Mouse (Mus musculus): Measurements from ENCODE around the gene Slc27a1. TPM values are rescaled to one million over a fixed set of nuclear protein-coding genes. Genes with fewer than 3 reads are reported as not detected.

The Slc27a1 gene
- polyA plus RNA-seq, 1 experiment, result 146 TPM

DNA sequence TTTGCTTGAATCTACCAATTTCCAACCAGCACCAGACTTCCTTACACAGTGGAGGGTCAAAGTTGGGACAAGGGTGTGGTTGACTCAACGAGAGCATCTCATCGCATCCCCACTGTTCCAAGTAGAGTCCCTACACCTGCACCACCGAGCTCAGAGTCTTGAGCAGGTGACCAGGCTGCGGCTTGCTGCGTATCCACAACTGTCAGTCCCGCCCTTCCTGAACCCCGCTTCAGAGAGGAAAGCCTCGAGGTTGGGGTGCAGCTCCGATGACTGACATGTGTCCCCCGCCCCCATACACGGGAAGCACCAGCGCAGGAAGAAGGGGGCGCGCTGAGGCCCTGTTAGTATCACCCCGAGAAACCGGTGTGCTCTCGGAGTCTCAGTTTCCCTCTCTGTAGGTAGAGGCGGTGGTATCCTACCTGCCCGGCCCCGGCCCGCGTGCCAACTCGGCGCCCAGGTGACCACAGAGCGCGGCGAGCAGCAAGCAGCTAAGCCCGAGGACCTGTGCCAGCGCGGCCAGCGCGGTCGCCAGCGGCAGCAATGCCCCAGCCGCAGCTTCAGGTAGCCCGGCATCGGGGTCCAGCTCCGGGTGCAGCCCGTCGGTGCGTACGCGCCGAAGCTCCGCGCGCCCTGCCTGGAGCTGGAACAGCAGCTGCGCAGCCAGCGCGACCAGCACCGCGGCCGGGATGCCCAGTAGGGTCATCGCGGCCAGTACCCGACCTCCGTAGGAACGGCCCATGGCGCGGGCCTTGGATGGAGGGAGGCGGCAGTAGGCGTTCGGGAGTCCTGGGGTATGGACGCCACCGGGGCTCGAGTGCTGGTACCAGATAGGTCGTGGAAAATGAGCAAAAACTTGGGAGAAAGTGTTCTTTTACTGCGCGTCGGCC, 10.4 kb upstream of the Slc27a1 start, which contains the start of gene Tmem221:
Gene Tmem221 (minus strand): TSS at position 801 of the 887 bp plus-strand sequence.
- DNase-seq, result no peak
- Histone ChIP-seq H3K4me3 (ENCODE audit: insufficient read depth, low read depth, low read length) (peak within 1 kb of the TSS; percentile 62), H3K36me3 (ENCODE audit: control insufficient read depth, insufficient read depth, low read length) (no peaks in the 10 kb centered on the region), H3K4me1 (ENCODE audit: control insufficient read depth, insufficient read depth, low read length) (peaks cover 2% of the 10 kb centered on the region; the same call in 1 of the 2 replicates), H3K27ac (ENCODE audit: insufficient read depth, low read depth, low read length) (0 out of 2 replicates have a peak within 1 kb of the TSS, but pooled peaks have one; percentile 15), H3K27me3 (replicated peaks; ENCODE audit: control insufficient read depth, insufficient read depth, low read length) (no peaks in the 10 kb centered on the region)
- no peak for TF ChIP-seq POLR2A (IDR thresholded peaks at IDR 0.05; ENCODE audit: low read depth, low read length)
- no peak for TF ChIP-seq CTCF (conservative IDR thresholded peaks at IDR 0.05; ENCODE audit: insufficient read depth, insufficient read length, low read depth, low read length)
- WGBS, result 6% methylated on average over 70 of the region's 70 CpGs

DNA sequence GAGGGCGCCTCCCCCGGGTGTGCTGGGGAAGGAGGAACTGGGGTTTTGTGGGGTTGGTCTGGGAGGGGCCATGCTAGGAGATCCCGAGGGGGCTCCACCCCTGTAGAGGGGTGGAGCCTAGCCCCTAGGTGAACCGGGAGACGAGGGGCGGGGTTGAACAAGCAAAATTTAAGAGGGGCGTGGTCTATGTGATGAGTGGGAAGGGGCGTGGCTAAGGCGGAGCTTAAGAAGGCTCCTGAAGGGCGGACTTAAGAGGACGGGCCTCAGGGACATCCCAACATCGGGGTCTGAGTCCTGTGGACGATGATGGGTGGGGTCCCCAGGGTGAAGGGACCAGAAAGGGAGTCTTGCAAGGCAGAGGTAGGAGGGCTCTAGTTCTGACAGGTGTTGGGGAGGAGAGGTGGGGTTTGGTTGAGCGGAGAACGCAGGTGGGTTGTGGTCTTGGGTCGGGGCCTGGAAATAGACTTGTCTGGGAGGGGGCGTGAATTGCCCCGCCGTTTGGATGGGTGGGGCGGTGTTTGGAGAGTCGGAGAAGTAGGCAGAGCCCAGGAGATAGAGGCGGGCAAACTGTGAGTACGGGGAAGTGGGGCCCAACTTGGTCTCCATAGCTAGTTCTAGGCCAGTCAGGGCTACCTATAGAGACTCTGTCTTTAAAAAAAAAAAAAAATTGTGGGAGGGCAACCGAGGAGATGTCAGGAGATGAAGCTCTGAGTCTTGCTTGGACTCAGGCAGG, 9.6 kb upstream of the Slc27a1 start:
- Histone ChIP-seq H3K27me3 (replicated peaks; ENCODE audit: control insufficient read depth, insufficient read depth, low read length) (no peaks in the 10 kb centered on the region), H3K4me3 (ENCODE audit: insufficient read depth, low read depth, low read length) (peak overlapping the region; percentile 62), H3K36me3 (ENCODE audit: control insufficient read depth, insufficient read depth, low read length) (no peaks in the 10 kb centered on the region), H3K27ac (ENCODE audit: insufficient read depth, low read depth, low read length) (0 out of 2 replicates have a peak overlapping the region, but pooled peaks have one; percentile 6), H3K4me1 (ENCODE audit: control insufficient read depth, insufficient read depth, low read length) (peaks cover 2% of the 10 kb centered on the region; the same call in 1 of the 2 replicates)
- DNase-seq, result peak; percentile 88
- WGBS, result 5% methylated on average over 24 of the region's 24 CpGs
- TF ChIP-seq POLR2A (IDR thresholded peaks at IDR 0.05; ENCODE audit: low read depth, low read length) (no peak), CTCF (conservative IDR thresholded peaks at IDR 0.05; ENCODE audit: insufficient read depth, insufficient read length, low read depth, low read length) (no peak)

DNA sequence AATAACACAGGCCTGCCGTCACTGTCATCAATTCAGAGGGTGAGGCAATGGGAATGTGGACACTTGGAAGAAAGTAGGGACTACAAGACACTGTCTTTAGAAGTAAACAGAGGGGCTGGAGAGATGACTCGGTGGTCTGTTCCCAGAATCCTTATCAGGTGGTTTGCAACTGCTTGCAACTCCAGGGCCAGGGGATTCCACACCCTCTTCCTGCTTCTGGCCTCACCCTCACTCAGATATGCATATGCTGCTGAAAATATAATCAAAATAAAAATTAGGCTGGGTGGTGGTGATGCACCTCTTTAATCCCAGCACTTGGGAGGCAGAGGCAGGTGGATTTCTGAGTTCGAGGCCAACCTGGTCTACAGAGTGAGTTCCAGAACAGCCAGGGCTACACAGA, 8.6 kb upstream of the Slc27a1 start:
- Histone ChIP-seq H3K27ac (ENCODE audit: insufficient read depth, low read depth, low read length) (no peak overlapping the region), H3K27me3 (replicated peaks; ENCODE audit: control insufficient read depth, insufficient read depth, low read length) (no peaks in the 10 kb centered on the region), H3K36me3 (ENCODE audit: control insufficient read depth, insufficient read depth, low read length) (no peaks in the 10 kb centered on the region), H3K4me3 (ENCODE audit: insufficient read depth, low read depth, low read length) (no peak overlapping the region), H3K4me1 (ENCODE audit: control insufficient read depth, insufficient read depth, low read length) (peaks cover 2% of the 10 kb centered on the region; the same call in 1 of the 2 replicates)
- WGBS, result 85% methylated on average over 3 of the region's 3 CpGs
- no peak for DNase-seq
- no peak for TF ChIP-seq POLR2A (IDR thresholded peaks at IDR 0.05; ENCODE audit: low read depth, low read length)
- TF ChIP-seq CTCF (conservative IDR thresholded peaks at IDR 0.05; ENCODE audit: insufficient read depth, insufficient read length, low read depth, low read length), result no peak

DNA sequence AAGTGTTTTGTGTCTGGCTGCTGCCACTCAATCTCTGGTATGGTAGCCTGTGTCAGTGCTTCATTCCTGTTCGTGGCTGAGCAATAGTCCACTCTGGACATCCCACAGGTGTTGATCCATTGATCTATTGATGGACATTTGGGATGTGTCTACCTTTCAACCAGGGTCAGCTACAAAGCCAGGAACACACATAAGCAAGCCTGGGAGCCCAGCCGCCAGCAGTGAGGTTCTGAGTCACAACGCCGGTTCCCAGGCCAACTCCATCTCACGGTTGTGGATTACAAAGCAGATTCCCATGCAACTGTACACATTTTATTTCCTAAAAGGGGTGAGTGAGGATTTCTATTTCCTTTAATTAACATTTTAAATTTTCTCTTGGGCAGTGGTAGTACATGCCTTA, 7.9 kb upstream of the Slc27a1 start:
- H3K27ac ChIP-seq (ENCODE audit: insufficient read depth, low read depth, low read length), result no peak overlapping the region
- H3K4me1 ChIP-seq (ENCODE audit: control insufficient read depth, insufficient read depth, low read length), result peaks cover 2% of the 10 kb centered on the region; the same call in 1 of the 2 replicates
- no peak overlapping the region for H3K4me3 ChIP-seq (ENCODE audit: insufficient read depth, low read depth, low read length)
- no peaks in the 10 kb centered on the region for H3K27me3 ChIP-seq (replicated peaks; ENCODE audit: control insufficient read depth, insufficient read depth, low read length)
- WGBS, result 91% methylated on average over 5 of the region's 5 CpGs
- TF ChIP-seq CTCF (conservative IDR thresholded peaks at IDR 0.05; ENCODE audit: insufficient read depth, insufficient read length, low read depth, low read length) (no peak), POLR2A (IDR thresholded peaks at IDR 0.05; ENCODE audit: low read depth, low read length) (no peak)
- no peak for DNase-seq
- no peaks in the 10 kb centered on the region for H3K36me3 ChIP-seq (ENCODE audit: control insufficient read depth, insufficient read depth, low read length)

DNA sequence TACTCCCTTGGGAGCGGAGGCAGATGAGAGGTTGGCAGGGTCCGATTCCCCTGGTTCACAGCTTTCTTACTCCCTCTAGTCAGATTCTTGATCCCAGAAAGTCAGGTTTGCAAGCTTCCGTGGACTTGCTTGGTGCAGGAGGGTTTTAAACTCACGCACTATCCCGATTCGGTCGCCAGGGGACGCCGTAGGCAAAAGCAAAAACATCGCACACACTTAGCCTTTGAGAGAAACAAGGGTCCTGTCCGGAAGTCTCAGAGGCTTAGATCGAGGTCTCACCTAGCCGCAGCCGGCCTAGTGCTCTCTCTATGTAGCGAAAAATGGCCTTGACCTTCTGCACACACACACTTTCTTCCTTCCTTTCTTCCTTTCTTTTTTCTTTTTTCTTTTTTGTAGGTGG, 7.3 kb upstream of the Slc27a1 start:
- no peak overlapping the region for H3K27ac ChIP-seq (ENCODE audit: insufficient read depth, low read depth, low read length)
- DNase-seq, result peak; percentile 72
- H3K27me3 ChIP-seq (replicated peaks; ENCODE audit: control insufficient read depth, insufficient read depth, low read length), result no peaks in the 10 kb centered on the region
- TF ChIP-seq POLR2A (IDR thresholded peaks at IDR 0.05; ENCODE audit: low read depth, low read length) (no peak), CTCF (conservative IDR thresholded peaks at IDR 0.05; ENCODE audit: insufficient read depth, insufficient read length, low read depth, low read length) (peak; percentile 98)
- no peak overlapping the region for H3K4me3 ChIP-seq (ENCODE audit: insufficient read depth, low read depth, low read length)
- WGBS, result 9% methylated on average over 15 of the region's 15 CpGs
- no peaks in the 10 kb centered on the region for H3K36me3 ChIP-seq (ENCODE audit: control insufficient read depth, insufficient read depth, low read length)
- H3K4me1 ChIP-seq (ENCODE audit: control insufficient read depth, insufficient read depth, low read length), result peaks cover 2% of the 10 kb centered on the region; the same call in 1 of the 2 replicates

DNA sequence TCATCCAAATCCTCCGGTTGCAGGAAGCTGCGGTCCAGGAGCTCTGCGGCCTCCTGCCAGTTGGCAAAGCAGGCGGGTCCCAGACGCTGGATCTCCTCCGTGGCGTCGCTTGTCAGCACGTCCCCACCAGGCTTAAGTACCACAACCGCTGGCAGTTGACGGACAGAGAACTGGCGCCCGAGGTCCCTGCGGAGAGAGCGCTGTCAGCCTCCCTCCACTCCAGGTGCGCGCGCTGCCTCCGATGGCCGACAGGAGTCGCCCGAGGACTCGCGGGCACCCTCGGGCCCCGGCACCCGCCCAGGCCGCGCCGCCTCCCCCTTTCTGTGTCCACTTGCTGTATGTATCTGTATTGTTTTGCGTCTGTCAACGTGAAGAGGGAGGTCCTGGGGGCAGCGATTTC, 5.9 kb upstream of the Slc27a1 start:
- no peak overlapping the region for H3K4me3 ChIP-seq (ENCODE audit: insufficient read depth, low read depth, low read length)
- WGBS, result 2% methylated on average over 33 of the region's 33 CpGs
- H3K27me3 ChIP-seq (replicated peaks; ENCODE audit: control insufficient read depth, insufficient read depth, low read length), result no peaks in the 10 kb centered on the region
- DNase-seq, result peak; percentile 82
- TF ChIP-seq CTCF (conservative IDR thresholded peaks at IDR 0.05; ENCODE audit: insufficient read depth, insufficient read length, low read depth, low read length) (peak; percentile 73), POLR2A (IDR thresholded peaks at IDR 0.05; ENCODE audit: low read depth, low read length) (no peak)
- no peak overlapping the region for H3K27ac ChIP-seq (ENCODE audit: insufficient read depth, low read depth, low read length)
- peaks cover 8% of the 10 kb centered on the region; the same call in 1 of the 2 replicates for H3K4me1 ChIP-seq (ENCODE audit: control insufficient read depth, insufficient read depth, low read length)
- H3K36me3 ChIP-seq (ENCODE audit: control insufficient read depth, insufficient read depth, low read length), result no peaks in the 10 kb centered on the region
